Mouse (Mus musculus) lung, embryonic 16.5 days (tissue): Measurements from ENCODE around the gene Irf1. TPM values are rescaled to one million over a fixed set of nuclear protein-coding genes. Genes with fewer than 3 reads are reported as not detected.

ENCODE experiments used
- ATAC-seq: fragments of 200-750 bp; cut with Nextera tagmentation; 2 replicates; pipeline ENCODE4 v1.8.0; 2017; ENCODE audit warnings: low read depth, mild to moderate bottlenecking, moderate library complexity
- H3K27ac ChIP-seq: fragments of 300-500 bp; sonication (generic); 2 replicates; pipeline ENCODE4 v1.5.1; 2014; ENCODE audit warnings: mild to moderate bottlenecking, control low read depth, low read length
- H3K27me3 ChIP-seq: fragments of 300-500 bp; sonication (generic); 2 replicates; pipeline ENCODE4 v1.6.1; 2014; ENCODE audit warnings: low read depth, low read length, mixed read lengths; ENCODE audit not compliant: control insufficient read depth, insufficient read depth
- H3K36me3 ChIP-seq: fragments of 300-500 bp; sonication (generic); 2 replicates; pipeline ENCODE4 v1.6.1; 2014; ENCODE audit warnings: low read length; ENCODE audit not compliant: control insufficient read depth, insufficient read depth
- H3K4me1 ChIP-seq: fragments of 300-500 bp; sonication (generic); replicated peaks from 2 replicates; pipeline ENCODE4 v1.6.1; 2014; ENCODE audit warnings: low read length, mixed read lengths; ENCODE audit not compliant: control insufficient read depth, insufficient read depth
- H3K4me2 ChIP-seq: fragments of 300-500 bp; sonication (generic); 2 replicates; pipeline ENCODE4 v1.6.1; 2014; ENCODE audit warnings: low read depth, low read length, control low read depth
- H3K4me3 ChIP-seq: fragments of 300-500 bp; sonication (generic); 2 replicates; pipeline ENCODE4 v1.5.1; 2014; ENCODE audit warnings: mild to moderate bottlenecking, low read length, control low read depth
- H3K9ac ChIP-seq: fragments of 300-500 bp; sonication (generic); 2 replicates; pipeline ENCODE4 v1.6.1; 2014; ENCODE audit warnings: low read length, control low read depth
- H3K9me3 ChIP-seq: fragments of 300-500 bp; sonication (generic); 2 replicates; pipeline ENCODE4 v1.6.1; 2016; ENCODE audit warnings: low read length; ENCODE audit not compliant: control insufficient read depth
- WGBS: fragments of 180-500 bp; shearing (Covaris S2); extraction: QIAGEN DNeasy Blood & Tissue Kit; methylation state at CpG from one replicate; pipeline ENCODE4 v1.1.7; 2014; 5-methylcytosine and 5-hydroxymethylcytosine counted together
- polyA plus RNA-seq: library from polyadenylated mRNA; unstranded; fragments of >200 nt; fragmentation: Nextera tagmentation; extraction: Ambion mirVana; gene quantifications from 2 replicates; pipeline ENCODE4 v1.2.1, GENCODE M21; 2015

Irf1 gene
- polyA plus RNA-seq, 1 experiment from 2014 or later: 29.7 TPM

DNA sequence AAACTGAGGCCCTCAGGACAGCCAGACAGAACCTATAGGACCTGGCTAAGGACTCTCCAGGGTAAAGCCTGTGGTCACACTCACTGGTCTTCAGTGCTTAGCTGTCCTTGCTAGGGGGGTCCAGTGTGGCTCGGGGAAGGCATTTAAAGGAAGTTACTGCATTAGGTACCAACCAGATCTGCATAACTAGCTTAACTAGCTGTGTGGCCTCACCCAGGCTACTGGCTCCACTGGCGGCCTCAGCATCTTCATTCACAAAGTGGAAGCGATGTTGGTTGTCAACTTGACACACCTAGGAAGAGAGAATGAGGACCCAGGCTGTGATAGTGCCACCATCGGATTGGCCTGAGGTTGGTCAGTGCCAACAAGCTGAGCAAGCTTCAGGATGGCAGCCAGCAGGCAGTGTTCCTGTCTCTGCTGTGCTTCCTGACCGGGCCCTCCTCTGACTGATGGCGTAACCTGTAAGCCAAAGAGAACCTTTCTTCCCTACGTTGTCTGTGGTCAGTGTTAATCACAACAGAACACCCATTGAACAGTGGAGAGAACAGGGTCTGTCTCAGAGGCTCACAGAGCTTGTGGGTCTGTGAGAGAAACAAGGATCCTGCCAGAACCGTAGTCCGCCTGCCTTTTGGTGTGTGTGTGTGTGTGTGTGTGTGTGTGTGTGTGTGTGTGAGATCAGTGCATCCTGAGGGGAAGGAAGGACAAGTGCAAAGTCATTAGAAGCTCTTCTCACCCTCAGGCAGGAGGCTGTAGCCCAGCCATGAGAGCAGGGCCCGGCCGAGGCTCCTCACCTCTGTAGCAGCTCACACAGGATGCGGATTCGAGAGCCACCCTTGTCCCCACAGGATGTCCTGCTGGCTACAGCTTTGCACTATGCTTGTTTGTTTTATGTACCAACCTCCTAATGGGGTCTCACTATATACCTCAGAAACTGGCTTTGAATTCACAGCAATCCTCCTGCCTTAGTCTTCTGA lies 16.5 kb downstream of the Irf1 start:
- Histone ChIP-seq H3K9ac (no peak overlapping the region), H3K4me2 (no peak overlapping the region), H3K4me3 (no peak overlapping the region), H3K27ac (peak overlapping the region; percentile 7; the same call in 1 of the 2 replicates), H3K4me1 (peaks cover 5% of the 10 kb centered on the region; the same call in 1 of the 2 replicates), H3K9me3 (no peaks in the 10 kb centered on the region), H3K27me3 (no peaks in the 10 kb centered on the region), H3K36me3 (no peaks in the 10 kb centered on the region)
- WGBS: 65% methylated on average over 13 of the region's 13 CpGs
- ATAC-seq: no peak

DNA sequence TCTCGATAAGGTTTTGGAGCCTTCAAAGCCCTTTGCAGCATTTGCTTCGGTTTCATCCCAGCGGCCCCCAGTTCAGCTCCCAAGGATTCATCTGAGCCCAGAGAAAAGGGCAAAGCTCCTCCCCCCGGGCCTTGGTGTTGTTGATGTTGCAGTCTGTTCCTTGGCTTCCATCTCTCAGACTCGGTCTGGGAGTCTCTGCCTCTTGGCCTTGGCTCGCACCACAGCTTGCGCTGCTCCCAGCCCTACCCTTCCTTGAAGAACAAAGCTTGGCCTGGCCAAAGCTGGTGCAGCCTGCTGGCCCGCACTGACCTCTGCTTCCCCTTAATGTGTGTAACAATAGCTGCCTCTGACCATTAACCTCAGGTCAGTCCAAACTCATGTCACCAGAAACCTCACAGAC lies 18.4 kb downstream of the Irf1 start:
- H3K36me3 ChIP-seq: no peaks in the 10 kb centered on the region
- no peak overlapping the region for H3K4me2 ChIP-seq
- H3K9me3 ChIP-seq: no peaks in the 10 kb centered on the region; the same call in 1 of the 2 replicates
- 58% methylated on average over 6 of the region's 8 CpGs for WGBS
- ATAC-seq: peak; percentile 53
- no peak overlapping the region for H3K4me3 ChIP-seq
- H3K4me1 ChIP-seq: peaks cover 5% of the 10 kb centered on the region; the same call in 1 of the 2 replicates
- no peak overlapping the region for H3K9ac ChIP-seq
- H3K27ac ChIP-seq: no peak overlapping the region
- no peaks in the 10 kb centered on the region for H3K27me3 ChIP-seq

DNA sequence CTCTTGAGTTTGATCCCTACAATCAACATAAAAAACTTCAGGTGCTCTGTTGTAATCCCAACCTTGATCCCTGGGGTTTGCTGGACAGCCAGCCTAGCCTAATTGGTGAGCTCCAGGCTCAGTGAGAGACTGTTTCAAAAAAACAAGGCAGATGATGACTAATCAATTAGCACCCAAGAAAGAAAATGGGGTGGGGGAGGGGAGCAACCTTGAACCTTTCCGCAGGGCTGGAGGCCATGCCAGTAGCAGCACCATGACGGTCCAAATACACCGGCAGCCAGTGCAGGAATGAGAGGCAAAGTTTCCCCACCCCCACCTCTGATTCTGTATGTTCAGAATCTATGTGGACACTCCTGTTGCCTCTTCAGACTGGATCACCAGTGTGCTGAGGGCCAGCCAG lies 19.5 kb downstream of the Irf1 start:
- Histone ChIP-seq H3K4me1 (peaks cover 12% of the 10 kb centered on the region), H3K9me3 (no peaks in the 10 kb centered on the region; the same call in 1 of the 2 replicates), H3K27me3 (no peaks in the 10 kb centered on the region), H3K36me3 (no peaks in the 10 kb centered on the region), H3K4me3 (no peak overlapping the region), H3K4me2 (no peak overlapping the region), H3K27ac (no peak overlapping the region), H3K9ac (no peak overlapping the region)
- no peak for ATAC-seq
- WGBS: 68% methylated on average over 3 of the region's 3 CpGs

- ATAC-seq: no peak
- no peaks in the 10 kb centered on the region for H3K27me3 ChIP-seq
- WGBS: 47% methylated on average over 3 of the region's 3 CpGs
- no peak overlapping the region for H3K4me3 ChIP-seq
- H3K4me1 ChIP-seq: peaks cover 46% of the 10 kb centered on the region
- H3K9ac ChIP-seq: no peak overlapping the region
- no peaks in the 10 kb centered on the region for H3K36me3 ChIP-seq
- H3K4me2 ChIP-seq: no peak overlapping the region
- H3K27ac ChIP-seq: 0 out of 2 replicates have a peak overlapping the region, but pooled peaks have one; percentile 5
- H3K9me3 ChIP-seq: no peaks in the 10 kb centered on the region; the same call in 1 of the 2 replicates
Observed at GRCm38 (mm10) chr11:53792986-53793385, 23.2 kb downstream of the Irf1 start.

- no peaks in the 10 kb centered on the region; the same call in 1 of the 2 replicates for H3K9me3 ChIP-seq
- ATAC-seq: 0 out of 2 replicates have a peak, but pooled peaks have one; percentile 8
- WGBS: 44% methylated on average over 3 of the region's 3 CpGs
- H3K9ac ChIP-seq: no peak overlapping the region
- H3K4me1 ChIP-seq: peaks cover 42% of the 10 kb centered on the region
- no peaks in the 10 kb centered on the region for H3K36me3 ChIP-seq
- no peak overlapping the region for H3K4me3 ChIP-seq
- H3K27ac ChIP-seq: peak overlapping the region; percentile 75
- no peaks in the 10 kb centered on the region for H3K27me3 ChIP-seq
- no peak overlapping the region for H3K4me2 ChIP-seq
Observed at GRCm38 (mm10) chr11:53794015-53794414, 24.2 kb downstream of the Irf1 start.

DNA sequence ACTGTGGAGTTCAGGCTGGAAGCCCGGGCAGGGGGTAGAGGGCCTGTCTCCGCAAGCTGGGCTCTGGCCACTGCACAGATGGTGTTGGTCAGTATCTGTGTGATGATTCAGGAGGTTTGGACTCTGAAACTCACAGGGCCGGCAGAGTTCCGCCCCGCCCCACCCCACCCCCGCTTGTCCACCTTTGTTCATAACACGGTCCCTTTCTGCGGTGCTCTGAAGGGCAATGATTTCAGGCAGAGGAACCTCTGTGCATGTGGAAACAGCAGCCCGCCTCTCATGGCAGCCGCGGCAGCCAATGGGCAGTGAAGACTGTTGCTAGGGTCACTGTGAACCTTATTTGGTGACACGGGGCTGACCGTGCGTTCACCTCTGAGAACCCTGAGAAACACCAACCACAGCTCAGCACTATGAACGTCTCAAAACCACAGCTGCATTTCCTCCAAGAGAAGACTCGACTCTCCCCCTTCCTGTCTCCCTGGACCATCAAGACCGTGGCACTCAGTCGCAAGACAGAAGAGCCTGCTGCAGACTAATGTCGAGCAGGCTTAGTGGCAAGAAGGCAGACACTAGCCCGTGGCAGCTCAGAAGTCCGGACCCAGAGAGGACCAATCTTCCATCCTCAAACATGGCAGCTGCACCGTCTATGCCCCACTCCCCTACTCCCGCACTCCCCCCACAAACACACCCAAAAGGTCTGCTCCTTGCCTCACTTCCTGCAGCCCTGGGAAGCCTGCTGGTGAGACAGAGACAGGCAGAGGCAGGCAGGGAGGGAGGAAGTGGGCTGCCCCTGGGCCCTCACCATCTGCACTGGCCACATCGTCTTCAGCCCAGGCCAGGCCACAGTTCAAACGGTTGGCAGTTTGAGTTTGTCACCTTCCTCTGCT lies 25.1 kb downstream of the Irf1 start:
- Histone ChIP-seq H3K36me3 (no peaks in the 10 kb centered on the region), H3K4me1 (peaks cover 42% of the 10 kb centered on the region), H3K9me3 (no peaks in the 10 kb centered on the region; the same call in 1 of the 2 replicates), H3K9ac (peak overlapping the region; percentile 43), H3K27ac (peak overlapping the region; percentile 75), H3K27me3 (no peaks in the 10 kb centered on the region), H3K4me3 (no peak overlapping the region), H3K4me2 (peak overlapping the region; percentile 35)
- peak; percentile 59 for ATAC-seq
- WGBS: 24% methylated on average over 25 of the region's 25 CpGs

DNA sequence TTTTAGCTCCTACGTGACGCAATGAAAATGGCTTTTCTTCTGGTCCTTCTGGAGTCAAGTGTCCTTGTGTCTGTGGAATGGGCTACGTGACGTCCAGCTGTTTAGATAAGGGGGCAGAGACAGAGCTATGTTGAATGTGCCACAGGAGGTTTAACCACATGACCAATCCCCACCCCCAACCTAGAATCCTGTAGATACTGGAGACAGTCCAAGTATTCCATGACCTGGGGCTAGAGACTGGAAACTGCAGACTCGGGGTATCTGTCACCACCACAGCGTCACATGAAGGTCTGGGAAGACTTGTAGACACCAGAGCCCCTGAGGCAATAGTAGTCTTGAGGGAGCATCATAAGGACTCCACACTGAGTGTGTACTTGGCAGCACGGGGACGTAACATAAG lies 26.0 kb downstream of the Irf1 start:
- Histone ChIP-seq H3K27me3 (no peaks in the 10 kb centered on the region), H3K27ac (peak overlapping the region; percentile 75), H3K4me2 (no peak overlapping the region), H3K4me1 (peaks cover 42% of the 10 kb centered on the region), H3K9ac (no peak overlapping the region), H3K36me3 (no peaks in the 10 kb centered on the region), H3K4me3 (no peak overlapping the region), H3K9me3 (no peaks in the 10 kb centered on the region; the same call in 1 of the 2 replicates)
- ATAC-seq: peak; percentile 72
- WGBS: 19% methylated on average over 8 of the region's 8 CpGs

DNA sequence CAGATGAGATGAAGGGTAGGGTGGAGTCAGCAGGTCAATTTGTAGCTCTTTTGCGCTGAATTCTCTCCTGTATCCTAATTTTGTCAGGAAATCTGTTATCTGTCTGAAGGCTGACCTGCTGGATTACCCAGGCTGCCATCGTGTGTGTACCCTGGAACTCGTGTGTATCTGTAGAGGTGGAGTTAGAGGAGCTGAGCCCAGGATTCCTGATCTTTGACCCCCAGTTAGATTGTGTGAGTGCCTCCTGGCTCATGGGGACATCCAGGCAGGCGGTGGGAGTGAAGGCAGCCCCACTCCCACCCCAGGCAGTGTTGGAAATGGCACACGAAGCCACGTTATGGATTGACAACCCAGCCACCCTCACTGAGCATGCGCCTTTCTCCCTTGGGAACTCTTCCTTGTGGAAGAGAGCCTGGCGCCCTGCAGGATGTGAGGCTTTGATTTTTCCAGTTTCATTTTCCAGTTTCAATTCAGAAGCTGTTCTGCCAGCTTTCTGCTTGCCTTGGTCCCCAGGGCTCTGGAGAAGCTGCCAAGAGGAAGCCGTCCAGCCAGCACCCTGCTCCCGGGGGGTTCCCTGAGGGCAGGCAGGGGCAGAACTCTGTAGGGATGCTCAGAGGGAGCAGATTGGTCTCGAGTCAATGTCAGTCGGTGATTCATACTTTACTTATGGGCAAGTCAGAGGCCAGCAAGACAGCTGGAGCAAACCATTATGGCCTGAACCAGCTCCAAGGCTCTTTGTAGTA lies 26.8 kb downstream of the Irf1 start:
- no peaks in the 10 kb centered on the region for H3K36me3 ChIP-seq
- H3K27me3 ChIP-seq: no peaks in the 10 kb centered on the region
- peak; percentile 21; the same call in 1 of the 2 replicates for ATAC-seq
- H3K4me1 ChIP-seq: peaks cover 42% of the 10 kb centered on the region
- H3K9me3 ChIP-seq: no peaks in the 10 kb centered on the region; the same call in 1 of the 2 replicates
- 29% methylated on average over 12 of the region's 12 CpGs for WGBS
- H3K27ac ChIP-seq: peak overlapping the region; percentile 75
- peak overlapping the region; percentile 41 for H3K4me2 ChIP-seq
- H3K4me3 ChIP-seq: peak overlapping the region; percentile 11; the same call in 1 of the 2 replicates
- H3K9ac ChIP-seq: peak overlapping the region; percentile 52
